Mouse (Mus musculus) stomach, postnatal 0 days (tissue): ENCODE measurements at regions not wholly inside any gene's neighbourhood (a gene's known extent, or its start where the extent isn't known, plus 50 kb on each side); places are given as distances from the start of the nearest gene placed in this dataset.

ENCODE experiments used
- CTCF ChIP-seq: IDR thresholded peaks from 2 replicates; pipeline ENCODE4 v1.5.1; 2016; ENCODE audit warnings: antibody characterized with exemption, low read depth, mild to moderate bottlenecking, moderate library complexity
- EP300 ChIP-seq: optimal IDR thresholded peaks from 2 replicates; pipeline ENCODE3; 2016; ENCODE audit warnings: antibody characterized with exemption

GRCm38 (mm10) chr10:65716914-65717610, 1378.9 kb upstream of the Jmjd1c start:
- TF ChIP-seq EP300: no peak
- no peak for TF ChIP-seq CTCF
